Mouse (Mus musculus): Measurements from ENCODE around the gene Ldha.
"Not testable (repeated sequence)": the region's sequence is repeated elsewhere in the genome, so short reads cannot be mapped to it uniquely, and the experiment has no call there.

The Ldha gene

GRCm38 (mm10) chr7:46840787-46841525, at the start of gene Ldha:
Gene Ldha, plus strand, starts transcription at chr7:46841475.
- DNase-seq (ENCODE audit: low spot score in 2 of 2): no peak

- no peak for DNase-seq (ENCODE audit: low spot score in 2 of 2)
Observed at GRCm38 (mm10) chr7:46793871-46794270, 47.4 kb upstream of the Ldha start.

DNA sequence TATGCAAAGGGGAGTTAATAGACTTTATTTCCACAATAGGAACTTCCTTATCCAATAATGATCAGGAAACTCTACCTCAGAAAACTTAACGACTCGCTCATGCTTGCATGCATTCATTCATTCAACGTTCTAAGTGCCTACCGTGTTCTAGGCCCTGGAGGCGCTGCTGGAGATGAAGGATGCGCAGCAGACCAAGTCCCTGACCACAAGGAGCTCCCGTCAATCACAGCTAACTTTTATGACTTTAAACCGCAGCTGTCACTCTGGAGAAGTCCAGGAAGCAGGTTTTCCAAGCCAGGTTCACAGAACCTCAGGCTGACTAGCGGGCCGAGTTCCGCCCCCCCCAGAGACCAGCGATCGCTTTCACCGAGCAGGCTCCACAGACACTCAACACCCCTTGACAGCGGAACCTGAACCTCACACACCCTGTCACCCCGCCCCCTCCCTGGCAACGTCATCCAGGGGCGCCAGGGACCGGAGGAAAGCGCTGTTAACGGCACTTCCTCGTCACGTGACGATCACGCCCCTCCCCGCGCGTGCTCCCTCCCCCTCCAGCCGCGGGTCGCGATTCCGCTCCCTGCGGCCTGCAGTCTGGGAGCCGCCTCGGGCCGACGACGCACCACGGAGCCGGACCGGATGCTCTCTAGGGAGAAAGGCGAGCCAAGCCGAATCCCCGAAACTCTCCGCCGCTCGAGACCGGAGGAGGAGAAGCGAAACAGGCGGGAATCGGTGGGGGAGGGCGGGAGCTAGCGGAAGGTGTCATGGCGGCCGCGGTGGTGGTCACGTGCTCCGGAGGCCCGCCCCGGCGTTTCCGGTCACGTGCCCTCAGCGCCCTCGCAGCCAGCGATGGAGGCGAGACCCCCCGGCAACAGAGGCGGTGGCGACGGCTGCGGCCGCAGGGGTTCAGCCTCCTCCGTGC, 45.7 kb upstream of the Ldha start, which contains the start of the genes Hps5 and Gtf2h1:
Gene Hps5, minus strand, starts transcription at position 778 of the 919 bp plus-strand sequence.
Gene Gtf2h1, plus strand, starts transcription at position 817 of the 919 bp plus-strand sequence.
- peak; percentile 98 to 99 for DNase-seq (ENCODE audit: low spot score in 2 of 2)

DNA sequence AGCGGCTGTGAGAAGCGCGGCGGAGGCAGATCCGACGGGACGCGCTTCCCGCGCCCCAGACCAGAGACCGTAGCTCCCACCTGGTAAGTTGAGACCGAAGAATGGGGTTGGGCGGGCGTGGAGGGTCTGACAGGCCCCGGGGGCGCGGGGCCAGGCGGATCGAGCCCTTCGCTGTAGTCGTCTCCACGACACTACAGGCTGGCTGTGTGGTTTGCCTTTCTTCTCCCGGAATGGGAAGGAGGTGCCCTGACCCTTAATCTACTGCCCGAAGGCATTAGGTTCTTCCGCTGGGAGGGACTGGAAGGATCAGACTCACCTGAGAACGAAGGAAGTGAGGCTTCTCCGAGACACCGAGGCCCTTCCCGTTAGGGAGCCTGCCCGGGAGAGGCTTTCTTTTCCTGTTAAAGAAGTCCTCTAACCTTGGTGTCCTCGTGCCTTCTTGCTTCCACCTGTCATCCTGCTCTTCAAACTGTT, 45.0 kb upstream of the Ldha start:
- no peak for DNase-seq (ENCODE audit: low spot score in 2 of 2)

DNA sequence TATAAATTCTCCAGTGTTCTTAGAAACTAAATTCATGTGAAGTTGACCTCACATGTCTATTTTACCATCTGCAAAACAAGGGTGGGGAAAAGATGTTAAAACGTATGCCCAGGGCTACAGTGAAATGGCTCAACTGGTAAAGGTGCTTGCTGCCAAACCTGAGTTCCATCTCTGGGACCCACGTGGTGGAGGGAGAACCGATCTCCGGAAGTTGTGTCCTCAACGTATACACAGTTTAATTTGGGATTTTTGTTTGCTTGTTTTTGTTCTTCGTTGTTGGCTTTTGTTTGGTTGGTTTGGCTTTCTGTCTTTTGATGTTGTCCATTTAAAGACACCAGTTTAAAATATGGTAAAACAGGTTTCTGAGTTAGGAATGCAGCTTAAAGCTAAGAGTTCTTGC, 44.5 kb upstream of the Ldha start:
- no peak for DNase-seq (ENCODE audit: low spot score in 2 of 2)

GRCm38 (mm10) chr7:46810325-46810724, 30.9 kb upstream of the Ldha start:
- DNase-seq (ENCODE audit: low spot score in 2 of 2): no peak

- no peak for DNase-seq (ENCODE audit: low spot score in 2 of 2)
Observed at GRCm38 (mm10) chr7:46814012-46814411, 27.3 kb upstream of the Ldha start.

DNA sequence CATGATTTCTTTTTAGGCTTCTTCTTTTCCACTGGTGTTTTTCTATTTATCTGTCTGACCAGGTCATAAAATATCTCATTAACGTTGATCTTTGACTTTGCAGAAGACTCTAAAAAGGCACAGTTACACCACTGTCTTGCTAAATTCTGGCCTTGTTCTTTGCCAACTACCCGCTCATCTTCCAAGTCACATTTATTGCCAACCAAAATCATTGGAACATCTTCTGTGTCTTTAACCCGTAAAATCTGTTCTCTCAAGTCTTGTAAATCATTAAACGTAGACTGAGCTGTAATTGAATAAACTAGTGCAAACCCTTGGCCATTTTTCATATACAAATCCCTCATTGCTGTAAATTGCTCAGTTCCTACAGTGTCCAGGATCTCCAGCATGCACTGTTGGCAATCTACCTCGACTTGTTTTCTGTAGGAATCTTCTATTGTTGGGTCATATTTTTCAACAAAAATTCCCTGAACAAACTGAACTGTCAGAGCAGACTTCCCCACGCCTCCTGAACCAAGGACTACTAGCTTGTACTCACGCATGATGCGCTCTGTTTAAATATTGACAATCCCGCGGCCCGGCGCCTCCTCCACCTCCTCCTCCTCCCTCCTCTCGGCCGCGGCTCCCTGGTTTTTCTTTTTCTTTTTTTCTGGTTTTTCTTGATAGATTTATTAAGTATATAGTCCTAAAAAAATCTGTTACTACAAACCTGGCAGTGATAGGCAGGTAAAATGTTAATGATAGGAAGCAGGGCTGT, 20.2 kb upstream of the Ldha start:
- DNase-seq (ENCODE audit: low spot score in 2 of 2): not testable (repeated sequence)

DNA sequence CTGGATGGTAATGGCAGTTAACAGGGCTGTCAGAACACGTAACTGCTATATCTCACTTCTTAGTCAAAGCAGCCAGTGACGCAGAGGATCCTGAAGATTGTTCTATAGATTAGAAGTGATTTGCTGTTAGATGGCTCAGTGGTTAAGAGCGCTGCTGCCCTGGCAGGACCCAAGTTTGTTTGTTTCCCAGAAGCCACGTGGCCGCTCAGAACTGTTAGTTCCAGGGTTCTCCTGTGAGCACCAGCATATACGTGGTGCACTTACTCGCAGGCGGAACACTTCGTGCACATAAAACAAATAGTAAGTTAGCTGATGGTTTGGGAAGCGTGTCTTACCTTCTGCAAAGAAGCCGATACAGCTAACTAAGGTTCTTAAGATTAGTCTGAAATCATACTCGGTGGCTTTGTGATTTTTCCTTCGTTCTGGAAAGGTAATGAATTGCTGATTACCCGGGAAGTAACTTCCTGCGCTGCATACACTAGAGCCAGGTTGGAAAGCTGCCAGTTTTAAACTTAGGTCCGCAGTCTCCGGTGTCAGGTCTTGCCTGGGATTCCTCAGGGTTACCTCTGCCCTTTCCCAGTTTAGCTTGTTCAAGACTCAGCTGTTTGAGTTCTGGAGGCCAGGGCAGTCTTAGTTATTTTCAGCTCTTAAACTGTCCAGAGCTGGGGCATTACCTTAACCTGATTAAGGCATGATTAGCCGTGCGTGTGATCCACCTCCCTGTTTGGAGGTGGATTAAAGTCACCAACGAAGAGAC, 14.1 kb upstream of the Ldha start:
- no peak for DNase-seq (ENCODE audit: low spot score in 2 of 2)

DNA sequence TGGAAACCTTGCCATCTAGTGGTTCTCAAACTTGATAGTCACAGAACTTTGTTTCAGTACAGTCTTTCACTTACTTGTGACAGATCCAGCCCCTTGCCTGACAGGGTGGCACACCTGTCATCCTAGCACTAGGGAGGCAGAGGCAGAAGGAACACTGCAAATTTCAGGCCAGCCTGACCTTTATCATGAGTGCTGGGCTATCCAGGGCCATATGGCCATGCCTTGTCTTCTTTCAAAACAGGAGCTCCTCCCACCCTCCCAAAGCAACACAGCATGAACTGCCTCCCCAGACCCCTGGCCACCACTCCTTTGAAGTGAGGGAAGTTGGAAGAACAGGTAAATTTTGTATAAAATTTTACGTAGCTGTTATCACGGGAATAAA, 13.5 kb upstream of the Ldha start:
- no peak for DNase-seq (ENCODE audit: low spot score in 2 of 2)

GRCm38 (mm10) chr7:46829911-46830310, 11.4 kb upstream of the Ldha start:
- no peak for DNase-seq (ENCODE audit: low spot score in 2 of 2)

DNA sequence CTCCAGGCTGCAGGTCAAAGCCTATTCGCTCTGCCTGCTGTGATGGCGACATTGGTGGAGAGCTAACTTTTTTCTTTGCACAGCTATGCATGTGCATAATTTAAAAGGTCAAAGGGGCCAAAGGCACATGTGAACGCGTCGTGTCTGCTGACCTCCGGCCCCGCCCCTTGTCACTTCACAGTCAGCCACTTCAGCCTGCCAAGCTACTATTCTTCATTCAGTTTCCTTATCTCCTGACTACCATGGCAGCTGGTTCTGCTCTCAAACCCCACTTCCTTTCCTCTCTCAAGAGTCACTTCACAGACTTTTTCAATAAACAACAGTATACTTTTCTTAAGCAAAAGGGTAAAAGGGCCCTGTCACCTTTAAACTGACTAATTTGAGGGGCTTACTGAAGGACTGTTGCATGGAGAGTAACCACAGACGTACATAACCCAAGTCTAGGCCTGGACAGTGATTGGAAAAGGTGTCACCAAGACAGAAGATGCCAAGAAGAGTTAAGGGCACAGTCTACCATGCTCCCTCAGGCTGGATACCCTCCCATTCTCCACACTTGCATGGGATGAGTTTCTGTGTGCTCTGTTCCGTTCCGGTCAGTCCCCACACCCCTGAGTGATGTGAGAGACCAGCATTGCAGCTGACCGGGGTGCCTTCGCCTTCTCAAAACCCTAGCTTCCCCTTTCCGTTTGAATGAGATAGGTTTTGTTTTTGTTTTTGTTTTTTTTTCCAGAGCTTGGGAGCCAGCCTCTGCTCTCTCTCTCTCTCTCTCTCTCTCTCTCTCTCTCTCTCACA, 10.3 kb upstream of the Ldha start:
- peak in 1 of 2 experiments; percentile 37 for DNase-seq (ENCODE audit: low spot score in 2 of 2)

DNA sequence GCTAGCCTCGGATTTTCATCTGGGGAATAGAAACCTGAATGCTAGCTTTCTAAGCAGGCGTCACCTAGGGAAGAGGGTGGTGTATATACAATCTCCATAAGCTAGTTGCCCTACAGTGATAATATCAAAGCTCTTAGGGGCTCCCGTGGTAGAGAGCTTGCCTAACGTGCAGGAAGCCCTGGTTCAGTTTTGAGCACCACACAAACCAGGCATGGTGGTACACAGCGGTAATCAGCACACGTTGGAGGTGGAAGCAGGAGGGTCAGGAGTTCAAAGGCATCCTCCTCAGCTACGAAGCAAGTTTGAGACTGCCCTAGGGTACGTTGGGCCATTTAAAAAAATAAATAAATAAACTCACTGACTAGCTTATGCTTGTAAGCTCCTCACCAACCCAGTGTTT, 9.6 kb upstream of the Ldha start:
- DNase-seq (ENCODE audit: low spot score in 2 of 2): no peak

DNA sequence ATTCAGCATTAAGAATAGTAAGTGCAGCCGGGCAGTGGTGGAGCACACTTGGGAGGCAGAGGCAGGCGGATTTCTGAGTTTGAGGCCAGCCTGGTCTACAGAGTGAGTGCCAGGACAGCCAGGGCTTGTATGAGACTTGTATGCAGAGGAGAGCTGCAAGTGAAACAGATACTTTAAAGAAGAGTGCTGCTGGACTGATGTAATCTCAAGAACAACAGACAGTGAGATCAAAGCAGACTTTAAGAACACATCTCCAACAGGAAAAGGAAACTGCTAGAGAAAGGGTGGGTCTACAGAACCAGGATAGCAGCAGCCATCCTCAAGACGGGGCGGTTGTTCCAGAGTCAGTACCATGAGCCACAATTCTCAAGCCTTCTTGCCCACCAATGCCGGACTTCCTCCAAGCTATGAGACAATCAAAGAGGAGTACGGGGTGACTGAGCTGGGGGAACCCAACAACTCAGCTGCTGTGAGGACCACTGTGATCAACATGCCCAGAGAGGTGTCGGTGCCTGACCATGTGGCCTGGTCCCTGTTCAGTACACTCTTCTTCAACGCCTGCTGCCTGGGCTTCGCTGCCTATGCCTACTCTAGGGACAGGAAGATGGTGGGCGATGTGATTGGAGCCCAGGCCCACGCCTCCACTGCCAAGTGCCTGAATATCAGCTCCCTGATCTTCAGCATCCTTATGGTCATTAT, 9.0 kb upstream of the Ldha start:
- DNase-seq (ENCODE audit: low spot score in 2 of 2): not testable (repeated sequence)

DNA sequence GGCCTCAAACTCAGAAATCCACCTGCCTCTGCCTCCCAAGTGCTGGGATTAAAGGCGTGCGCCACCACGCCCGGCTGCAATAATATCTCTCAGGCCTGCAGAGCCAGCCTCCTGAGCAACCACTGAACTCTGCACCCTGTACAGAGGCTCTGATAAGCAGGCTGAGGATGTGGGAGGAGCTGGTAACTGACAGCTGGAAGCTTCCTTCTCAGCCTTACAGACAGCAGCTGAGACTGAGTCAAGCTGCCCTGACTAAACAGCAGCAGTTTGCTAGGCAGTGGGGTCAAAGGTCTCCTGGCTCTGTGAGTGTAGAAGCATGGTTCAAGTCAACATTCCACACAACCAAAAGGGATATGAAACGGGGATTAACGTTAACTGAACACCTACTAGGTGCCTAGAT, 8.0 kb upstream of the Ldha start:
- DNase-seq (ENCODE audit: low spot score in 2 of 2): peak; percentile 66 to 70

DNA sequence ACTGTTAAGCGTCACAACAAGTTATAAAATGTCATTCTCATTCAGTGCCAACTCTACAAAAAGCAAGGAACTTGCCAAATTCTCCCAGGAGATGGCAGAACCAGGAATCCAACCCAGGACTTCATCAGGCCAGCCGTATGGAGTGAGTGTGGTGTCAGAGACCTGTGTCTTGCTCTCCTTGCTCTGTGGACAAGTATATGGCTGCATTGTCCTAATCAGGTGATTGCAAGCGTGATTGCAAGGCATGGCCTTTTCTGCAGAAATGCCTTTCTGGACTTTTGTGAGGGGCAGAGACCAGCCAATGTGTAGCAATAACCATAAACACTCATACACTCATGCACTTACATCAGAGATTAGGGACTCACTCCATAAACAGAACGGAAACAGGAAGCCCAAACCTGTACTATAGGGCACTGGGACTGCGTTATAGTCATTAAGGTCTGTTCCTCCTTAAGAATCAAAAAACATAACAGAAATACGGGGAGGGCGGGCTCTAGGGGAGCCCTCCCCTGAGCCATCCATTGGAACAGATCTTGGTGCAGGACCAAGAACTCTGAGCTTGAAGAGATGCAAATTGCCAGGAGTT, 7.5 kb upstream of the Ldha start:
- no peak for DNase-seq (ENCODE audit: low spot score in 2 of 2)

DNA sequence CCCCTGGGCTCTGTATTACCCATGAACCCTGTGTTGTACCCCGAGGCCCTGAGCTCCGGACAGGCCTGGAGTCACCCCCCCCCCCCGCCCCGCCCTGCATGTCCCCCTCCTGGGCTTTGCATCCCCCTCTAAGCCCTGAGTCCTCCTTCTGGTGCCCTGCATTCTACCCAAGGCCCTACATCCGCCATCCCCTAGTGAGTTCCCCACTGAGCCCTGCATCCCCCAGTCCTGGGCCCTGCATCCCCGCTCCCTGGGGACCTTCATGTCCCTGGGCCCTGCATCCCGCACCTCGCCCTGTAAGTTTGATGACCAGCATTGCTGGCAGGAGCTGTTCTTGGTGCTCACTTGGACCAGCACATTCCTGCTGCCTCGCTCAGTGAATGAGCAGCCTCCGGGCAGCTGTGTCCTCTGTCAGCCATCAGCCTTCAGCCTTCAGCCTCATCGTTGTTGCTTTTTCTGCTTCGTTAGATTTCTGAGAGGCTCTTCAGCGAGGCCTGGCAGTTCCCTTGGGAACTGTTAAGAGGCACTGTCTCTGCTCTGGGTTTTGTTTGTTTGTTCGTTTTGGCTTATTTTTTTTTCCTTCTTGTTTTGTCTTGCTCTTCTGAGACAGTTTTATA, 6.2 kb upstream of the Ldha start:
- DNase-seq (ENCODE audit: low spot score in 2 of 2): no peak

DNA sequence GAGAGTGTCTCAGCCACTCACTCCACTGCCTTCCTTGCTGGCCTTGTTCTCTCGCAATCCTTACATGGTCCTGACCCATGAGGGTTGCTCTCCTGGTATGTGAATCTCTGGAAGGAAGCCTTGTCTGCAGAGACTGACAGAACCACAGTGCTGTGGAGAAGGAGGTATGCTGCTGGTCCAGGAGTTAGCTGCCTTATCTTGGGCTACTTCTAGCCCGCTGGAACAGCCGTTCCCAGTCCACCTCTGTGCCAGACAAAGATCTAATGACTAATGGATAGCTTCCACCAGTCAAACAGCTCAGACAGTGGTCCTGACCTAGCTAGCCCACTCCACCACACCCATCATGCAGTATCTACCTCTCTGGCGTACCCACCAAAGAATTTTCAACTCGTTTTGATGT, 4.9 kb upstream of the Ldha start:
- DNase-seq (ENCODE audit: low spot score in 2 of 2): no peak

GRCm38 (mm10) chr7:46837073-46837472, 4.2 kb upstream of the Ldha start:
- DNase-seq (ENCODE audit: low spot score in 2 of 2): no peak
